Mouse (Mus musculus): ENCODE measurements around the gene Zfp819. TPM values are rescaled to one million over a fixed set of nuclear protein-coding genes. Genes with fewer than 3 reads are reported as not detected.

The Zfp819 gene
- polyA plus RNA-seq, 1 experiment from 2014 or later, result 0.21 TPM

- H3K27me3 ChIP-seq (ENCODE audit: control insufficient read depth, insufficient read depth, low read length), result no peaks in the 10 kb centered on the region
- no peak overlapping the region for H3K4me2 ChIP-seq
- no peak overlapping the region for H3K9ac ChIP-seq (ENCODE audit: low read depth, low read length)
- no peak overlapping the region for H3K27ac ChIP-seq (ENCODE audit: low read depth, low read length)
- H3K36me3 ChIP-seq (ENCODE audit: control insufficient read depth, insufficient read depth, low read length), result no peaks in the 10 kb centered on the region
- no peaks in the 10 kb centered on the region for H3K9me3 ChIP-seq (replicated peaks; ENCODE audit: control insufficient read depth, low read length)
- H3K4me1 ChIP-seq (ENCODE audit: control insufficient read depth, insufficient read depth, low read length), result no peaks in the 10 kb centered on the region
- no peak overlapping the region for H3K4me3 ChIP-seq (ENCODE audit: low read depth, low read length)
- no peak for ATAC-seq (replicated peaks; ENCODE audit: insufficient number of reproducible peaks, low FRiP score, low TSS enrichment)
- 28% methylated on average over 5 of the region's 5 CpGs for WGBS (ENCODE audit: insufficient replicate concordance)
Measured at GRCm38 (mm10) chr7:43601884-43602283, 5.1 kb upstream of the Zfp819 start.

- no peak for ATAC-seq (replicated peaks; ENCODE audit: insufficient number of reproducible peaks, low FRiP score, low TSS enrichment)
- 45% methylated on average over 5 of the region's 5 CpGs for WGBS (ENCODE audit: insufficient replicate concordance)
- H3K9ac ChIP-seq (ENCODE audit: low read depth, low read length), result no peak overlapping the region
Measured at GRCm38 (mm10) chr7:43607743-43608287, 846 bp downstream of the Zfp819 start.

GRCm38 (mm10) chr7:43608316-43608824 lies 1.4 kb downstream of the Zfp819 start:
- Histone ChIP-seq H3K9me3 (replicated peaks; ENCODE audit: control insufficient read depth, low read length) (no peaks in the 10 kb centered on the region), H3K9ac (ENCODE audit: low read depth, low read length) (no peak overlapping the region), H3K27me3 (ENCODE audit: control insufficient read depth, insufficient read depth, low read length) (peaks cover 4% of the 10 kb centered on the region; the same call in 1 of the 2 replicates), H3K36me3 (ENCODE audit: control insufficient read depth, insufficient read depth, low read length) (no peaks in the 10 kb centered on the region), H3K27ac (ENCODE audit: low read depth, low read length) (no peak overlapping the region), H3K4me3 (ENCODE audit: low read depth, low read length) (no peak overlapping the region), H3K4me1 (ENCODE audit: control insufficient read depth, insufficient read depth, low read length) (no peaks in the 10 kb centered on the region), H3K4me2 (no peak overlapping the region)
- 67% methylated on average over 7 of the region's 7 CpGs for WGBS (ENCODE audit: insufficient replicate concordance)
- no peak for ATAC-seq (replicated peaks; ENCODE audit: insufficient number of reproducible peaks, low FRiP score, low TSS enrichment)

More at GRCm38 (mm10) chr7:43607743-43608287, 846 bp downstream of the Zfp819 start:
- Histone ChIP-seq H3K27me3 (ENCODE audit: control insufficient read depth, insufficient read depth, low read length) (peaks cover 4% of the 10 kb centered on the region; the same call in 1 of the 2 replicates), H3K27ac (ENCODE audit: low read depth, low read length) (no peak overlapping the region), H3K36me3 (ENCODE audit: control insufficient read depth, insufficient read depth, low read length) (no peaks in the 10 kb centered on the region), H3K4me3 (ENCODE audit: low read depth, low read length) (no peak overlapping the region), H3K4me2 (no peak overlapping the region; the same call in 1 of the 2 replicates), H3K4me1 (ENCODE audit: control insufficient read depth, insufficient read depth, low read length) (no peaks in the 10 kb centered on the region), H3K9me3 (replicated peaks; ENCODE audit: control insufficient read depth, low read length) (no peaks in the 10 kb centered on the region)

- Histone ChIP-seq H3K4me3 (ENCODE audit: low read depth, low read length) (no peak overlapping the region), H3K27ac (ENCODE audit: low read depth, low read length) (no peak overlapping the region), H3K36me3 (ENCODE audit: control insufficient read depth, insufficient read depth, low read length) (no peaks in the 10 kb centered on the region), H3K9ac (ENCODE audit: low read depth, low read length) (no peak overlapping the region), H3K9me3 (replicated peaks; ENCODE audit: control insufficient read depth, low read length) (no peaks in the 10 kb centered on the region), H3K27me3 (ENCODE audit: control insufficient read depth, insufficient read depth, low read length) (no peaks in the 10 kb centered on the region), H3K4me2 (no peak overlapping the region), H3K4me1 (ENCODE audit: control insufficient read depth, insufficient read depth, low read length) (no peaks in the 10 kb centered on the region)
- no peak for ATAC-seq (replicated peaks; ENCODE audit: insufficient number of reproducible peaks, low FRiP score, low TSS enrichment)
- 89% methylated on average over 14 of the region's 14 CpGs for WGBS (ENCODE audit: insufficient replicate concordance)
Measured at GRCm38 (mm10) chr7:43613816-43614551, 7.0 kb downstream of the Zfp819 start.

GRCm38 (mm10) chr7:43622927-43623326 lies 16.0 kb downstream of the Zfp819 start:
- Histone ChIP-seq H3K4me1 (ENCODE audit: control insufficient read depth, insufficient read depth, low read length) (no peaks in the 10 kb centered on the region), H3K27me3 (ENCODE audit: control insufficient read depth, insufficient read depth, low read length) (no peaks in the 10 kb centered on the region), H3K9ac (ENCODE audit: low read depth, low read length) (no peak overlapping the region), H3K9me3 (replicated peaks; ENCODE audit: control insufficient read depth, low read length) (no peaks in the 10 kb centered on the region), H3K27ac (ENCODE audit: low read depth, low read length) (no peak overlapping the region), H3K4me3 (ENCODE audit: low read depth, low read length) (no peak overlapping the region), H3K36me3 (ENCODE audit: control insufficient read depth, insufficient read depth, low read length) (no peaks in the 10 kb centered on the region), H3K4me2 (no peak overlapping the region)
- WGBS (ENCODE audit: insufficient replicate concordance), result 69% methylated on average over 7 of the region's 7 CpGs
- no peak for ATAC-seq (replicated peaks; ENCODE audit: insufficient number of reproducible peaks, low FRiP score, low TSS enrichment)

GRCm38 (mm10) chr7:43623819-43624218 lies 16.9 kb downstream of the Zfp819 start:
- H3K9me3 ChIP-seq (replicated peaks; ENCODE audit: control insufficient read depth, low read length), result no peaks in the 10 kb centered on the region
- H3K27me3 ChIP-seq (ENCODE audit: control insufficient read depth, insufficient read depth, low read length), result no peaks in the 10 kb centered on the region
- no peaks in the 10 kb centered on the region for H3K36me3 ChIP-seq (ENCODE audit: control insufficient read depth, insufficient read depth, low read length)
- H3K27ac ChIP-seq (ENCODE audit: low read depth, low read length), result no peak overlapping the region
- H3K9ac ChIP-seq (ENCODE audit: low read depth, low read length), result no peak overlapping the region
- ATAC-seq (replicated peaks; ENCODE audit: insufficient number of reproducible peaks, low FRiP score, low TSS enrichment), result no peak
- no peak overlapping the region for H3K4me2 ChIP-seq
- H3K4me1 ChIP-seq (ENCODE audit: control insufficient read depth, insufficient read depth, low read length), result no peaks in the 10 kb centered on the region
- H3K4me3 ChIP-seq (ENCODE audit: low read depth, low read length), result no peak overlapping the region
- WGBS (ENCODE audit: insufficient replicate concordance), result 10% methylated on average over 10 of the region's 10 CpGs

- ATAC-seq (replicated peaks; ENCODE audit: insufficient number of reproducible peaks, low FRiP score, low TSS enrichment), result no peak
- Histone ChIP-seq H3K4me2 (no peak overlapping the region), H3K9ac (ENCODE audit: low read depth, low read length) (no peak overlapping the region), H3K4me1 (ENCODE audit: control insufficient read depth, insufficient read depth, low read length) (no peaks in the 10 kb centered on the region), H3K36me3 (ENCODE audit: control insufficient read depth, insufficient read depth, low read length) (no peaks in the 10 kb centered on the region), H3K27me3 (ENCODE audit: control insufficient read depth, insufficient read depth, low read length) (no peaks in the 10 kb centered on the region), H3K9me3 (replicated peaks; ENCODE audit: control insufficient read depth, low read length) (no peaks in the 10 kb centered on the region), H3K4me3 (ENCODE audit: low read depth, low read length) (no peak overlapping the region), H3K27ac (ENCODE audit: low read depth, low read length) (no peak overlapping the region)
- WGBS (ENCODE audit: insufficient replicate concordance), result 60% methylated on average over 3 of the region's 3 CpGs
Measured at GRCm38 (mm10) chr7:43625065-43625464, 18.1 kb downstream of the Zfp819 start.

- H3K4me2 ChIP-seq, result no peak overlapping the region
- no peaks in the 10 kb centered on the region for H3K9me3 ChIP-seq (replicated peaks; ENCODE audit: control insufficient read depth, low read length)
- no peaks in the 10 kb centered on the region for H3K36me3 ChIP-seq (ENCODE audit: control insufficient read depth, insufficient read depth, low read length)
- ATAC-seq (replicated peaks; ENCODE audit: insufficient number of reproducible peaks, low FRiP score, low TSS enrichment), result no peak
- H3K4me1 ChIP-seq (ENCODE audit: control insufficient read depth, insufficient read depth, low read length), result no peaks in the 10 kb centered on the region
- H3K9ac ChIP-seq (ENCODE audit: low read depth, low read length), result no peak overlapping the region
- no peak overlapping the region for H3K4me3 ChIP-seq (ENCODE audit: low read depth, low read length)
- no peaks in the 10 kb centered on the region for H3K27me3 ChIP-seq (ENCODE audit: control insufficient read depth, insufficient read depth, low read length)
- H3K27ac ChIP-seq (ENCODE audit: low read depth, low read length), result no peak overlapping the region
- WGBS (ENCODE audit: insufficient replicate concordance), result 81% methylated on average over 8 of the region's 8 CpGs
Measured at GRCm38 (mm10) chr7:43625794-43626422, 18.9 kb downstream of the Zfp819 start.
